Mouse (Mus musculus) forebrain, embryonic 14.5 days (tissue): ENCODE results near the gene Riox2. TPM values are rescaled to one million over a fixed set of nuclear protein-coding genes. Genes with fewer than 3 reads are reported as not detected.
"Not testable (repeated sequence)": the region's sequence is repeated elsewhere in the genome, so short reads cannot be mapped to it uniquely, and the experiment has no call there.

Experiments
- ATAC-seq: fragments of 200-750 bp; cut with Nextera tagmentation; 2 replicates; pipeline ENCODE4 v1.8.0; 2017; ENCODE audit warnings: mild to moderate bottlenecking, moderate library complexity
- DNase-seq: peaks from one replicate; pipeline ENCODE4 v3.0.0-alpha.2; 2015; ENCODE audit warnings: low spot score
- H3K27ac ChIP-seq: fragments of 300-500 bp; sonication (generic); 2 replicates; pipeline ENCODE4 v1.5.1; 2014; ENCODE audit warnings: low read depth, mild to moderate bottlenecking, control low read depth, low read length, moderate library complexity
- H3K27me3 ChIP-seq: fragments of 300-500 bp; sonication (generic); replicated peaks from 2 replicates; pipeline ENCODE4 v1.6.1; 2014; ENCODE audit warnings: low read length, control low read depth, mixed read lengths; ENCODE audit not compliant: control insufficient read depth, insufficient read depth
- H3K36me3 ChIP-seq: fragments of 300-500 bp; sonication (generic); 2 replicates; pipeline ENCODE4 v1.6.1; 2014; ENCODE audit warnings: low read length, control low read depth; ENCODE audit not compliant: control insufficient read depth, insufficient read depth
- H3K4me1 ChIP-seq: fragments of 300-500 bp; sonication (generic); 2 replicates; pipeline ENCODE4 v1.6.1; 2014; ENCODE audit warnings: antibody characterized with exemption, low read length, control low read depth; ENCODE audit not compliant: control insufficient read depth, insufficient read depth
- H3K4me2 ChIP-seq: fragments of 300-500 bp; sonication (generic); 2 replicates; pipeline ENCODE4 v1.6.1; 2014; ENCODE audit warnings: mild to moderate bottlenecking, control low read depth, low read length
- H3K4me3 ChIP-seq: fragments of 300-500 bp; sonication (generic); 2 replicates; pipeline ENCODE4 v1.5.1; 2014; ENCODE audit warnings: low read depth, low read length, control low read depth
- H3K9ac ChIP-seq: fragments of 300-500 bp; sonication (generic); 2 replicates; pipeline ENCODE4 v1.6.1; 2014; ENCODE audit warnings: mild to moderate bottlenecking, low read length, control low read depth, moderate library complexity
- H3K9me3 ChIP-seq: fragments of 300-500 bp; sonication (generic); replicated peaks from 2 replicates; pipeline ENCODE4 v1.6.1; 2016; ENCODE audit warnings: low read length, control low read depth, mixed read lengths; ENCODE audit not compliant: control insufficient read depth
- WGBS: fragments of 180-500 bp; shearing (Covaris S2); extraction: QIAGEN DNeasy Blood & Tissue Kit; methylation state at CpG from one replicate; pipeline ENCODE4 v1.1.7; 2014; 5-methylcytosine and 5-hydroxymethylcytosine counted together
- polyA plus RNA-seq: library from polyadenylated mRNA; unstranded; fragments of >200 nt; fragmentation: Nextera tagmentation; extraction: Ambion mirVana; gene quantifications from 2 replicates; pipeline ENCODE4 v1.2.1, GENCODE M21; 2014

Riox2 gene
- 13.7 and 14.2 TPM in 2 replicates for polyA plus RNA-seq

DNA sequence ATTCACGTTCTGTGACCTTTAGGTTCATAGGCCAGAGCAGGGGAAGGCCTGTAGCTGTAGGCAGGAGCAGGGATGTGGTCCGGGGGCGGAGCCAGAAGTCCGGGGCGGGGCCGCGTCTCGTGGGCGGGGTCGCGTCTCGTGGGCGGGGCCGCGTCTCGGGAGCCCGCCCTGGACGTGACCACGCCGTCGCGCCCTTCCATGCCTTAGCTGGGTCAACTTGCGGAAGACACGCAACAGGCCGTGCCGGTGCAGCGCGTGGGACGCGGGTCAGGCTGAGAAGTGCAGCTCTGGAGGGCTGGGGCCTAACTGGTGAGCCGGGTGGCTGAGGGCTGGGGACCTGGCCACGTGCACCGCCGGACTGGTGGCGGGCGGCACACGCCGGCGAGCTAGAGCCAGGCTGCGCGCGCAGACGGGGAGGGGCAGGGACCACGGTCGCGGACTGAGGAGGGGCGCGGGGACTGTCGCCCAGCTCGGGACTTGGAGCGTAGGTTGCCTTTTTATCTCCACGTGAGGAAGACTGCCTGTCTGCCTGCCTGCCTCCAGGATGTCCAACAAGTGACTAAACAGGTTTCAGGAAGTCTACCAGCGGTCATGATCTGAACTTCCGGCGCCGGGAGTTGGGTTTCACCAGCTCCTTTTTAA lies at the start of gene Riox2:
Gene Riox2 (plus strand): TSS at position 139 of the 642 bp plus-strand sequence.
- DNase-seq (peak; percentile 79), ATAC-seq (peak; percentile 97)
- Histone ChIP-seq H3K36me3 (no peaks in the 10 kb centered on the region), H3K4me3 (peak within 1 kb of the TSS; percentile 61), H3K9me3 (no peaks in the 10 kb centered on the region), H3K9ac (peak within 1 kb of the TSS; percentile 57), H3K4me1 (no peaks in the 10 kb centered on the region), H3K4me2 (peak within 1 kb of the TSS; percentile 73), H3K27ac (no peak within 1 kb of the TSS), H3K27me3 (no peaks in the 10 kb centered on the region)
- 2% methylated on average over 56 of the region's 56 CpGs for WGBS

DNA sequence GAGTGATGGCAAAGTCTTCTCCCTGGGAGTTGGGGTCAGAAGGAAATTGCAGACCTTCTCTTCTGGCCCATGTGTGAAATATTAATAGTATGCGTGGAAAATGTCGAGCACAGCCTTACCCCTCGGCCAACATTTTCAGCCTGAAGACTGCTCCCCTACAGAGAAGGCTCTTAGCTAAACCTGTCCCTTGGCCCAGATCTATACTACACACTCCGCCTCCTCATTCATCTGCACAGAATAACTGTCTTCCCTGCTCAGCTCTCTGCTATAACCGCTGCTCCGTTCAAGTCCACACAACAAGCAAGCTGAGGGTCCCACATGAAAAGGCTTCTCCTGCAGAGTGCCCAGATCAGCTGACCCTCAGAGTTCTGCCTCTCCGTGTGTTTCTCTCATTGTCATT lies 43.6 kb upstream of the Riox2 start:
- Histone ChIP-seq H3K4me2 (no peak overlapping the region), H3K9me3 (no peaks in the 10 kb centered on the region), H3K27me3 (no peaks in the 10 kb centered on the region), H3K4me1 (no peaks in the 10 kb centered on the region), H3K4me3 (no peak overlapping the region), H3K9ac (no peak overlapping the region), H3K36me3 (no peaks in the 10 kb centered on the region), H3K27ac (no peak overlapping the region)
- WGBS: 63% methylated on average over 7 of the region's 7 CpGs
- DNase-seq (no peak), ATAC-seq (no peak)

DNA sequence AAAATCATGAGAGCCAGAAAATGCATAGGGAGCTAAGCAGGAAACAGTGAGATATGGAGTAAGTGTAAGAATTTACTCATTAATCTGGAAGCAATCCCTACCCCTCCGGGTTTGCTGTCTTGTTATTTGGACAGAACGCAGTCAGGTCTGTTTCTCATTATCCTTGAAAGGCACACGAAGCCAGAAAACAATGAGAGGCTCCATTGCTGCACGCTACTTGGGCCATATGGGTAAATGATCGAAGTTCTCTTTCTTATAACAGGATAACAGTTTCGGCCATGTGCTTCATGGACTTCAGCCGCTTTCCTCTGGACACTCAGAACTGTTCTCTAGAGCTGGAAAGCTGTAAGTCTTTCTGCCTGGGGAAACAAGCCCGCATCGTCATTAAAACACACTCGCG lies 38.4 kb upstream of the Riox2 start:
- Histone ChIP-seq H3K9me3 (no peaks in the 10 kb centered on the region), H3K27me3 (no peaks in the 10 kb centered on the region), H3K4me3 (no peak overlapping the region), H3K9ac (no peak overlapping the region), H3K36me3 (no peaks in the 10 kb centered on the region), H3K27ac (no peak overlapping the region), H3K4me2 (no peak overlapping the region), H3K4me1 (no peaks in the 10 kb centered on the region)
- 85% methylated on average over 11 of the region's 11 CpGs for WGBS
- ATAC-seq (no peak), DNase-seq (no peak)

DNA sequence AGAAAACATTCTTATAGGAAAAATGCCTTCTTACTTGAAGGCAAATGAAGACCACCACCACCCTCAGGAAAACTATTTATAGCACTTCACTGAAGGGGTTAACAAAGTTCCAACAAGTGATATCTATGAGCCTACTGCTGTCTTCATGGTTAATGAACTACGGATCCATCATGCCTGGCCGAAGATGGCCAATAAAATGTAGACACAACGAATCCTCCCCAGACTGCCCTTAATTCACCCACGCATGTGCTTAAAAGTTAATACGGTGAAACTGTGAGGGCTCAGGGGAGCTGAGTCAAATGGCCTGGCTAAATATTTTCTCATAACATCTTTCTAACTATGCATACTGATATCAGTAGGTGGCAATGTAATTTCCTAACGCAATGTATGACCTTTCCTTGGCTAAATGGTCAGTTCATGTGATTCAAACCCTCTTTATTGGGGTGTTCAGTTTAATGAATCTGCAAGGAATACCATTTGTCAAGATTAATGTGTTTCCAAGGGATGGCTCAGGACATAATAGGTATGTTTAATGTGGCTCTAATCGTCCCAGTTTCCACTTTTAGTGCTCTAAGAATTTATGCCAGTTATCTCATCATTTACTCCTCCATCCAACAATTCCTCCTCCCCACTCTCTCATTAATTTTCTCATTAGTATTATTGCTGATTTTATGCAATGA lies 26.6 kb upstream of the Riox2 start:
- Histone ChIP-seq H3K4me3 (no peak overlapping the region), H3K27ac (no peak overlapping the region), H3K9me3 (no peaks in the 10 kb centered on the region), H3K36me3 (no peaks in the 10 kb centered on the region), H3K27me3 (no peaks in the 10 kb centered on the region), H3K4me2 (no peak overlapping the region), H3K9ac (no peak overlapping the region), H3K4me1 (no peaks in the 10 kb centered on the region)
- 89% methylated on average over 7 of the region's 7 CpGs for WGBS
- DNase-seq (no peak), ATAC-seq (no peak)

DNA sequence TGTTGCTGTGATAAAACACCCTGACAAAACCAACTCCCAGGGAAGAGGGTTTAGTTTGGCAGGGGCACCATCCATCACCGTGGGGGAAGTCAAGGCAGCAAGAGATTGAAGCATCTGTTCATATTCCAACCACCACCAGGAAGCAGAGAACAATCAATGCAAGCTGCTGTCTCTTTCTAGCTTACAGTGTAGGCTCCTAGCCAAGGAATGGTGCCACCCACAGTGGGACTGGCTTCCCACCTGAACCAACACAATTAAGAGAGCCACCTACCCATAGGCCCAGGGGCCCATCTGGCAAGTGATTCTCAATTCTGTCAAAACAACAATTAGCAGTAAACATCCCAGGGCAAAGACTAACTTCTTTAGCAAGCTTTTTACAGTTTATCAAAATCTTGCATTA lies 23.4 kb upstream of the Riox2 start:
- H3K36me3 ChIP-seq: no peaks in the 10 kb centered on the region
- H3K9me3 ChIP-seq: no peaks in the 10 kb centered on the region
- H3K27me3 ChIP-seq: no peaks in the 10 kb centered on the region
- WGBS: 76% methylated on average over 1 of the region's 1 CpGs
- no peak overlapping the region for H3K9ac ChIP-seq
- H3K4me2 ChIP-seq: no peak overlapping the region
- H3K4me1 ChIP-seq: no peaks in the 10 kb centered on the region
- ATAC-seq (no peak), DNase-seq (no peak)
- no peak overlapping the region for H3K4me3 ChIP-seq
- H3K27ac ChIP-seq: no peak overlapping the region

DNA sequence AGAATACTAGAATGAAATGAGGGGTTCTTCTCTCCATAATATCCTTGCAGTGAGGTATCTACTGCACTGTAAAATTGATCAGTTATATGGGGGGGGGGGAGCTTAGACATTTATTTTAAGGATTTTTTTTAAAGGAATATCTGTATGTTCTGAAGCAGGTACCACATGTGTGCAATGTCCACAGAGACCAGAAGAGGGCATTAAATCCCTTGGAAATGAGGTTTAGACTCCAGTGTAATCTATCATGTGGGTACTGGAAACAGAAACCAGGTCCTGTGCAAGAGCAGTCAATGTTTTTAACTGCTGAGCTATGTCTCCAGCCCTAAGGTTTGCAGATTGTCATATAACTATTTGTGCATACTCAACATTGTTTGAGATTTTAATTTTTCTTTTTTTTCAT lies 22.5 kb upstream of the Riox2 start:
- Histone ChIP-seq H3K4me3 (no peak overlapping the region), H3K9ac (no peak overlapping the region), H3K27me3 (no peaks in the 10 kb centered on the region), H3K4me1 (no peaks in the 10 kb centered on the region), H3K36me3 (no peaks in the 10 kb centered on the region), H3K27ac (no peak overlapping the region), H3K4me2 (no peak overlapping the region), H3K9me3 (no peaks in the 10 kb centered on the region)
- DNase-seq (no peak), ATAC-seq (no peak)

DNA sequence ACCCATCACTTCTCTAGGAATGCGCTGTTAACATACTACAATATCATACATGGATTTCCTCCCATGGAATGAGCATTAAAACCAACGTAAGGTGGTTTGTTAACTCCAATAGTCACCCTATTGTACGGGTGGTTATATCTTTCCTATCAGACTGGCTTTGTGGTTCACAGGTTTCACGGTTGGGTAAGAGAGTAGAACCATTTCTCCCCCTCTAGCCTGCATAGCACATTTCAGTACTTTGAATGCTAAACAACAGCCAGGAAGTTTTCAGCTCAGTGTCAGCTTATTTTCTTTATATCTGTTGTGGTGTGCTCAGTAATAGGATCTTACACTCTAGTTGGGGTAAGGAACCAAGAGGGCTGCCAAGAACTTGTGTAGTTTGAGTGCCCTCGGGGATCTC lies 19.8 kb upstream of the Riox2 start:
- ATAC-seq: no peak
- no peaks in the 10 kb centered on the region for H3K4me1 ChIP-seq
- no peaks in the 10 kb centered on the region for H3K36me3 ChIP-seq
- H3K9ac ChIP-seq: no peak overlapping the region
- no peak overlapping the region for H3K27ac ChIP-seq
- 93% methylated on average over 5 of the region's 5 CpGs for WGBS
- H3K9me3 ChIP-seq: no peaks in the 10 kb centered on the region
- H3K4me2 ChIP-seq: no peak overlapping the region
- no peak for DNase-seq
- no peaks in the 10 kb centered on the region for H3K27me3 ChIP-seq
- no peak overlapping the region for H3K4me3 ChIP-seq

DNA sequence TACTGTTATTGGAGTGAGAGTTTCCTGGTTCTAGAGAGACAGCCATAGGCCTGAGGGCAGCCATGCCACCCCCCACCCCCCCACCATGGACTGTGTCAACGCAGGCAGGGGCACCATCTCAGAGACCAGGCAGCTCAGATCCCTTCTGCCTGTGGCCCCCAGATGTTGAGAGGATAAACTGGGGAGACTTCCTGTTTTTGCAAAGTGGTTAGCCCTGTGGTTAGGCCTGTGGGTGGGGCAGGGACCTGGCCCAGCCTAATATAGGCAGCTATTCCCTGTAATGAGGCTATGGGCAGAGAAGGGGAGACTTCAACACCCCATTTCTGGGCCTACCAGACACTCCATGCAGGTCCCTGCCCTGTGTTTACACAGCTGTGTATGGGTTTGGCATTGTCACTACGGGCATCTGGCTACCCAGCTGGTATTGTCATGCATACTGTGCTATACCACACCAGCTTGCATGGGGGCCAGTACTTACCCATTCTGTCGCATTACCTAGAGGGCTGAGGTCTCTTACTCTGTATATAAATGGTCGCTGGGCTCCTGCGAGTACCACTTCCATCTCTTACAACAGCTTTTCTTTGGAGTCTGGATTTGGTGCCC lies 12.2 kb upstream of the Riox2 start:
- H3K4me3 ChIP-seq, H3K9ac ChIP-seq, H3K27me3 ChIP-seq, H3K4me2 ChIP-seq, H3K36me3 ChIP-seq, DNase-seq, ATAC-seq, H3K4me1 ChIP-seq, H3K9me3 ChIP-seq, H3K27ac ChIP-seq: not testable (repeated sequence)
- 85% methylated on average over 3 of the region's 5 CpGs for WGBS

DNA sequence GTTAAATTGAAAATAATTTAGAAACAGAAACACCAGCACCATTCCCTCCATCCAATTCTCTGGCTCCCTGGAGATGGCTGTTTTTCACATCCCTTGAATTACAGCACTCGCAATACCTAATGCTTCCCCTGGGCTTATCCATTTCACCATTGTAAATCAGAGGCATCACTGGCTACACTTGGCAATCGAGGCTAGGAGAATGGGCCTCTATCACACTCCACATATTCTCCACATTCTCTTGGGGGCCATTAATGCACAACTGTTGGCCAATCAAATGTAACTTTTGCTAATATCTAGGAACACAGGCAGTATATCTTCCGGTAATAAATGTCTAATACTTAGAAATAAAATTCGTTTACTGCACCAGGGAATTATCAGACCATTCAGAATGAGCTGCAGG lies 8.0 kb upstream of the Riox2 start:
- no peak overlapping the region for H3K4me3 ChIP-seq
- 82% methylated on average over 4 of the region's 4 CpGs for WGBS
- no peak overlapping the region for H3K9ac ChIP-seq
- no peaks in the 10 kb centered on the region for H3K36me3 ChIP-seq
- ATAC-seq: no peak
- no peak overlapping the region for H3K27ac ChIP-seq
- H3K4me2 ChIP-seq: no peak overlapping the region
- H3K27me3 ChIP-seq: no peaks in the 10 kb centered on the region
- H3K4me1 ChIP-seq: no peaks in the 10 kb centered on the region
- H3K9me3 ChIP-seq: no peaks in the 10 kb centered on the region
- no peak for DNase-seq
